Mouse (Mus musculus): Measurements from ENCODE around the gene Akap1.

GRCm38 (mm10) chr11:88861060-88861459 lies 3.3 kb downstream of the Akap1 start:
- TF ChIP-seq USF1 (IDR thresholded peaks at IDR 0.05; ENCODE audit: low read depth) (no peak), POLR2A (IDR thresholded peaks at IDR 0.05; ENCODE audit: insufficient read length, low read depth) (no peak), E2F4 (IDR thresholded peaks at IDR 0.05; ENCODE audit: insufficient read depth) (no peak), MYOD1 (IDR thresholded peaks at IDR 0.05; ENCODE audit: control insufficient read depth in 1 of 3, insufficient read length in 2 of 3, low read depth in 2 of 3) (no peak), POLR2AphosphoS2 (IDR thresholded peaks at IDR 0.05; ENCODE audit: insufficient read length, low read depth) (no peak), MAX (IDR thresholded peaks at IDR 0.05; ENCODE audit: low read depth) (no peak), CEBPB (IDR thresholded peaks at IDR 0.05; ENCODE audit: insufficient read depth, poor library complexity, severe bottlenecking) (no peak), TCF12 (IDR thresholded peaks at IDR 0.05; ENCODE audit: insufficient read depth, poor library complexity, severe bottlenecking) (no peak)

Measured in myocyte (in vitro differentiated cells).